Mouse (Mus musculus) liver, embryonic 15.5 days (tissue): ENCODE results near the gene Atp5e. TPM values are rescaled to one million over a fixed set of nuclear protein-coding genes. Genes with fewer than 3 reads are reported as not detected.

Experiments used
- ATAC-seq: fragments of 200-750 bp; cut with Nextera tagmentation; 2 replicates; pipeline ENCODE4 v1.8.0; 2017; ENCODE audit warnings: moderate number of reproducible peaks, mild to moderate bottlenecking, moderate library complexity; ENCODE audit not compliant: insufficient read depth
- H3K27ac ChIP-seq: fragments of 300-500 bp; sonication (generic); replicated peaks from 2 replicates; pipeline ENCODE4 v1.5.1; 2015; ENCODE audit warnings: mild to moderate bottlenecking, inconsistent platforms
- H3K27me3 ChIP-seq: fragments of 300-500 bp; sonication (generic); 2 replicates; pipeline ENCODE4 v1.6.1; 2015; ENCODE audit warnings: mild to moderate bottlenecking, inconsistent platforms
- H3K36me3 ChIP-seq: fragments of 300-500 bp; sonication (generic); replicated peaks from 2 replicates; pipeline ENCODE4 v1.6.1; 2015; ENCODE audit warnings: moderate library complexity, mild to moderate bottlenecking, inconsistent platforms
- H3K4me1 ChIP-seq: fragments of 300-500 bp; sonication (generic); replicated peaks from 2 replicates; pipeline ENCODE4 v1.6.1; 2015; ENCODE audit warnings: inconsistent platforms
- H3K4me2 ChIP-seq: fragments of 300-500 bp; sonication (generic); 2 replicates; pipeline ENCODE4 v1.6.1; 2015; ENCODE audit warnings: moderate library complexity, mild to moderate bottlenecking, inconsistent platforms
- H3K4me3 ChIP-seq: fragments of 300-500 bp; sonication (generic); replicated peaks from 2 replicates; pipeline ENCODE4 v1.5.1; 2015; ENCODE audit warnings: mild to moderate bottlenecking, inconsistent platforms
- H3K9ac ChIP-seq: fragments of 300-500 bp; sonication (generic); 2 replicates; pipeline ENCODE4 v1.6.1; 2015; ENCODE audit warnings: moderate library complexity, mild to moderate bottlenecking, inconsistent platforms
- H3K9me3 ChIP-seq: fragments of 300-500 bp; sonication (generic); replicated peaks from 2 replicates; pipeline ENCODE4 v1.6.1; 2016; ENCODE audit warnings: inconsistent platforms
- WGBS: fragments of 180-500 bp; shearing (Covaris S2); methylation state at CpG from one replicate; pipeline ENCODE4 v1.1.7; 2015; ENCODE audit warnings: mixed read lengths; ENCODE audit not compliant: insufficient replicate concordance; 5-methylcytosine and 5-hydroxymethylcytosine counted together
- polyA plus RNA-seq: library from polyadenylated mRNA; unstranded; fragments of >200 nt; fragmentation: Nextera tagmentation; extraction: Ambion mirVana; gene quantifications from 2 replicates; pipeline ENCODE4 v1.2.1, GENCODE M21; 2015

Atp5e gene
- polyA plus RNA-seq, 1 experiment from 2014 or later, result 380 TPM

GRCm38 (mm10) chr2:174436916-174437696 lies 26.8 kb downstream of the Atp5e start:
- Histone ChIP-seq H3K9me3 (no peaks in the 10 kb centered on the region), H3K36me3 (peaks cover 14% of the 10 kb centered on the region), H3K4me3 (peak overlapping the region; percentile 69), H3K4me2 (peak overlapping the region; percentile 95), H3K9ac (no peak overlapping the region), H3K4me1 (peaks cover 47% of the 10 kb centered on the region), H3K27ac (peak overlapping the region; percentile 65), H3K27me3 (no peaks in the 10 kb centered on the region)
- no peak for ATAC-seq
- WGBS, result 79% methylated on average over 7 of the region's 7 CpGs

- Histone ChIP-seq H3K4me1 (peaks cover 44% of the 10 kb centered on the region), H3K4me2 (no peak overlapping the region), H3K36me3 (peaks cover 23% of the 10 kb centered on the region), H3K27ac (0 out of 2 replicates have a peak overlapping the region, but pooled peaks have one; percentile 0), H3K9ac (no peak overlapping the region), H3K9me3 (no peaks in the 10 kb centered on the region), H3K27me3 (no peaks in the 10 kb centered on the region), H3K4me3 (no peak overlapping the region)
- 63% methylated on average over 26 of the region's 26 CpGs for whole genome bisulfite sequencing
- no peak for ATAC-seq
Measured at GRCm38 (mm10) chr2:174436076-174436701, 27.7 kb downstream of the Atp5e start.

GRCm38 (mm10) chr2:174434943-174435342 lies 29.0 kb downstream of the Atp5e start:
- H3K4me3 ChIP-seq, result no peak overlapping the region
- H3K9ac ChIP-seq, result no peak overlapping the region
- no peak for ATAC-seq
- H3K27me3 ChIP-seq, result no peaks in the 10 kb centered on the region
- peaks cover 42% of the 10 kb centered on the region for H3K4me1 ChIP-seq
- H3K4me2 ChIP-seq, result no peak overlapping the region
- peaks cover 35% of the 10 kb centered on the region for H3K36me3 ChIP-seq
- no peak overlapping the region for H3K27ac ChIP-seq
- WGBS, result 83% methylated on average over 9 of the region's 9 CpGs
- no peaks in the 10 kb centered on the region for H3K9me3 ChIP-seq

- 88% methylated on average over 10 of the region's 10 CpGs for WGBS
- Histone ChIP-seq H3K27ac (no peak overlapping the region), H3K9ac (no peak overlapping the region), H3K4me1 (no peaks in the 10 kb centered on the region), H3K4me2 (no peak overlapping the region), H3K4me3 (no peak overlapping the region), H3K27me3 (no peaks in the 10 kb centered on the region), H3K9me3 (no peaks in the 10 kb centered on the region), H3K36me3 (peaks cover 92% of the 10 kb centered on the region)
- ATAC-seq, result no peak
Measured at GRCm38 (mm10) chr2:174428996-174429591, 34.8 kb downstream of the Atp5e start.

- H3K9me3 ChIP-seq, result no peaks in the 10 kb centered on the region
- no peak overlapping the region for H3K27ac ChIP-seq
- H3K4me3 ChIP-seq, result no peak overlapping the region
- no peak overlapping the region for H3K9ac ChIP-seq
- ATAC-seq, result no peak
- no peaks in the 10 kb centered on the region for H3K4me1 ChIP-seq
- no peaks in the 10 kb centered on the region for H3K27me3 ChIP-seq
- no peak overlapping the region for H3K4me2 ChIP-seq
- peaks cover 95% of the 10 kb centered on the region for H3K36me3 ChIP-seq
- WGBS, result 81% methylated on average over 18 of the region's 18 CpGs
Measured at GRCm38 (mm10) chr2:174428076-174428835, 35.6 kb downstream of the Atp5e start.

- ATAC-seq, result no peak
- Histone ChIP-seq H3K9ac (no peak overlapping the region), H3K27me3 (no peaks in the 10 kb centered on the region), H3K4me3 (no peak overlapping the region), H3K4me2 (no peak overlapping the region), H3K4me1 (no peaks in the 10 kb centered on the region), H3K27ac (no peak overlapping the region), H3K36me3 (peaks cover 97% of the 10 kb centered on the region), H3K9me3 (no peaks in the 10 kb centered on the region)
- 82% methylated on average over 12 of the region's 12 CpGs for whole genome bisulfite sequencing
Measured at GRCm38 (mm10) chr2:174426856-174427255, 37.0 kb downstream of the Atp5e start.

- WGBS, result 86% methylated on average over 11 of the region's 11 CpGs
- H3K27ac ChIP-seq, result no peak overlapping the region
- H3K9me3 ChIP-seq, result no peaks in the 10 kb centered on the region
- H3K4me1 ChIP-seq, result no peaks in the 10 kb centered on the region
- H3K27me3 ChIP-seq, result no peaks in the 10 kb centered on the region
- peaks cover 100% of the 10 kb centered on the region for H3K36me3 ChIP-seq
- no peak overlapping the region for H3K4me2 ChIP-seq
- no peak for ATAC-seq
- H3K4me3 ChIP-seq, result no peak overlapping the region
- H3K9ac ChIP-seq, result no peak overlapping the region
Measured at GRCm38 (mm10) chr2:174424301-174425085, 39.4 kb downstream of the Atp5e start.

GRCm38 (mm10) chr2:174421107-174421506 lies 42.8 kb downstream of the Atp5e start:
- H3K27ac ChIP-seq, result no peak overlapping the region
- H3K27me3 ChIP-seq, result no peaks in the 10 kb centered on the region
- no peaks in the 10 kb centered on the region for H3K9me3 ChIP-seq
- H3K4me1 ChIP-seq, result peaks cover 21% of the 10 kb centered on the region
- ATAC-seq, result no peak
- H3K4me2 ChIP-seq, result no peak overlapping the region
- peaks cover 74% of the 10 kb centered on the region for H3K36me3 ChIP-seq
- 89% methylated on average over 6 of the region's 6 CpGs for WGBS
- no peak overlapping the region for H3K9ac ChIP-seq
- H3K4me3 ChIP-seq, result no peak overlapping the region

GRCm38 (mm10) chr2:174415731-174416310 lies 48.1 kb downstream of the Atp5e start, which contains the start of gene Nelfcd:
TSS of gene Nelfcd (plus strand) at chr2:174415804.
- H3K9ac ChIP-seq, result peak within 1 kb of the TSS; percentile 93
- peaks cover 21% of the 10 kb centered on the region for H3K36me3 ChIP-seq
- no peaks in the 10 kb centered on the region for H3K9me3 ChIP-seq
- under 1% methylated on average over 40 of the region's 40 CpGs for WGBS
- peak within 1 kb of the TSS; percentile 92 for H3K4me3 ChIP-seq
- H3K4me2 ChIP-seq, result peak within 1 kb of the TSS; percentile 80
- peaks cover 23% of the 10 kb centered on the region for H3K4me1 ChIP-seq
- ATAC-seq, result peak; percentile 93
- no peaks in the 10 kb centered on the region; the same call in 1 of the 2 replicates for H3K27me3 ChIP-seq
- H3K27ac ChIP-seq, result peak within 1 kb of the TSS; percentile 82
